Mouse (Mus musculus): ENCODE results near the gene Col7a1. TPM values are rescaled to one million over a fixed set of nuclear protein-coding genes. Genes with fewer than 3 reads are reported as not detected.

Col7a1 gene
- total RNA-seq, 2 experiments from 2014 or later = 5.0 TPM

DNA sequence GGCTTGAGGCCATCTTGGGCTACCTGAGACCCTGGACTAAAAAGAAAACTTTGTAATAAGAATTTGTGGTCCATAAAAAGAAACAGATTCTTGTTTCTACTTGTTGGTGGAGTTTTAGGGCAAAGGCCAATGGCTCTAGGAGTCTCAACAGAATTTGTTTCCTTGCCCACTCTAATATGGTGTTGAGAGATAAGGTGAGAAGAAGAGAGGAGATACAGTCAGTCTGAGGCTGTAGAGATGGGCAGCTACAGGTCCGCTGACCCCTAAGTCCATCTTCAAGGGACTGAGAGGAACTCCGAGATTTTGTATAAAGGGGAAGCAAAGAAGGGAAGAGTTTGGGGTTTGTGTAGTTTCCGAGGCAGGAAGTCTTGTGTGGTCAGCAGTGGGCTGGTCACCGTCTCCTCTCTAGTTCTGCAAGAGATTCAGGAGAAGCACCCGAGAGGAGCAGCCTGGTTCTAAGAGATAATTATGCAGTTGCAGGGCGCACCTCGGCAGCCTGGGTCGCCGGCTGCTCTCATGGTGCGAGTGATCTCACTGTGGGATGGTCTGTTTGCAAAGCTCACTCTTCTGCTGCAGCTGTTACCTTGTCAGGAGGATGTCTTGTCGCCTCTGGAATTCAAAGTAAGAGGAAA is 63.7 kb downstream of the Col7a1 start:
- DNase-seq (ENCODE audit: low spot score in 2 of 2) = no peak

- no peak for DNase-seq (ENCODE audit: low spot score in 2 of 2)
Observed at GRCm38 (mm10) chr9:109021428-109021827, 68.0 kb downstream of the Col7a1 start.

DNA sequence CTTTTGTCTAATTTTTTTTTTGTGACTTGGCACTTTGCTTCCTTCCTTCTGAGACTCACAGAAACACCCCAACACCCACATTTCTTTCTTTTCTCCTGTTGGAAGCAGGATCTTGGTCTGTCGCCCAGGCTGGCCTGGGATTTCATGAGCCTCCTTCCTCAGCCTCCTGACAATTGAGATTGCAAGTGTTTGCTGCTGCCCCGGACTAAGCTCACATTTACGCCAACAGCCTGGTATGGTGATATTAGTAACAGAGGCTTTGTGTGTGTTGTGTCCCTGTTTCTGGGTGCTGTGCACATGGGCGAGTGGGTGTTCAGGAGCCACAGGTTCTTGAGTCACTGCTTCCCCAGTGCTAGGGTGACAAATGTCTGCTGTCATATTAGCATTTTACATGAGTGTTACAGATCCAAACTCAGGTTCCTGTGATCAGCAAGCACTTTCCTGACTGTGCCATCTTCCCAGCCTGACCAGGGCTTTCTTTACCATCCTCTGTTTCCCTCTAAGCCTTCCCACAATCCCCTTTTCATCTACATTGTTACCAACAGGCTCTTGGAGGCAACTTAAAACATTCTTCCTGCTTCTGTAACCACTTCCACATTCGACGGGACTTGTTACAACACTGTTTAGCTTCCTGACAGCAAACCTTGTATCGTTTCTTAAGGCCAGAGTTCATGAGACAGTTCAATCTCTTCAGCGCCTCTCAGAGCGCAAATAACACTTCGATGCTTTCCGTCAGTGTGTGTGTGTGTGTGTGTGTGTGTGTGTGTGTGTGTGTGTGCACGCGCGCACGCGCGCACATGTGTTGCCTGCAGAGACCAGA is 69.7 kb downstream of the Col7a1 start:
- DNase-seq (ENCODE audit: low spot score in 2 of 2) = peak in 1 of 2 experiments; percentile 23

- no peak for DNase-seq (ENCODE audit: low spot score in 2 of 2)
Observed at GRCm38 (mm10) chr9:109027521-109027920, 74.1 kb downstream of the Col7a1 start.

- no peak for DNase-seq (ENCODE audit: low spot score in 2 of 2)
Observed at GRCm38 (mm10) chr9:109028421-109028820, 75.0 kb downstream of the Col7a1 start.

- DNase-seq (ENCODE audit: low spot score in 2 of 2) = no peak
Observed at GRCm38 (mm10) chr9:109028919-109029318, 75.5 kb downstream of the Col7a1 start.

DNA sequence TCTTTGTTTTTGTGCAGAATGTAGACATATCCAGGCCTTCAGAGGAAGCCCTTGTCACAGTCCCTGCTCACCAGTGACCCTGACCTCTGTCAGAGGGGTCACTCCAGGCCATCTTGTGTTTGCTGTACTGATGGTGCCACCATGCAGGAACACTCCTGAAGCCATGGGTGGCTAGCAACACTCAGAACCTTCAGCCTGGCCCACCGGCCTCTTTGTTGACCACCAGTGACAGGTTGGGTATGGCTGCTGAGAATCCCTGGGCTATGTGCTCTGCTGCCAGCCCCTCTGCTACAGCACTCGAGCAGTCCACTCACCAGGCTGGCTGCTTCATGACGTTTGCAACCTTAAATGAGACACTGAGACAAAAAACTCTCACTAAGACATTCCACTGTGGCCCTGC is 76.9 kb downstream of the Col7a1 start:
- DNase-seq (ENCODE audit: low spot score in 2 of 2) = no peak

DNA sequence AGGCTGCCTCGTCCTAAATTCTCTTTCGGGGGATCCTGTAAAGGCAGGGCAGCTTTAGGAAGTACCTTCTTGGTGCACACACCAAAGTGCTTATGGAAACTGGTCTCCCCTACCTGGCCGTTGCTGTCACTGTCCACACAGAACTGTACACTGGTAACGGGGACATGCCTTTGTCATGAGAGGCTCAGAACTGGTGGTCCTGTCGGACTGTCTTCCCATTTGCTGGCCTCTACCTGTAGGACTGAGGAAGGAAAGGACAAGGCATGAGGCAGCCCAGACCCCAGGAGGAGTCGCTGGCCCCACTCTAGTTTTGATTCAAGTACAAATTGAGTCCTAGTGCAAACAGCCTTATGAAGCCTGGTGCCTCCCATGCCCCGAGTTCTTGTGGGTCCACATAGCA is 77.6 kb downstream of the Col7a1 start:
- no peak for DNase-seq (ENCODE audit: low spot score in 2 of 2)

DNA sequence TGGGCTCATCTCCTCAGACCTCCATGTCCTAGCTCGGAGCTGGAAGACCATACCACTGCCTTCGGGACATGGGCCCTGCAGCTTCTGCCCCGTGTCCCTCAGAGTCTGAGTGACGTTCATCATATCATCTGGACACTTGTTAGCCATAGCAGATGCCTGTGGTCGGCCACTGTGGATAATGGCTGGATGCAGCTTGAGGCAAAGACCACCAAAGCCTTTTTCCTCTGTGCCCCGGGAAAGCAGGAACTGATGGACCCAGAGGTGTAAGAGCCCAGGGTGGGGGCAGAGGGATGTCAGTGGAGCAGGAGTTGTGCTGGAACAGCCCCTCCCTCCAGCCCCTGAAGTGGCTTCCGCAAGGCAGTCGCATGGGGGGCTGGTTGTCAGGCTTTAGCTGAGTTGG is 78.3 kb downstream of the Col7a1 start:
- DNase-seq (ENCODE audit: low spot score in 2 of 2) = no peak

DNA sequence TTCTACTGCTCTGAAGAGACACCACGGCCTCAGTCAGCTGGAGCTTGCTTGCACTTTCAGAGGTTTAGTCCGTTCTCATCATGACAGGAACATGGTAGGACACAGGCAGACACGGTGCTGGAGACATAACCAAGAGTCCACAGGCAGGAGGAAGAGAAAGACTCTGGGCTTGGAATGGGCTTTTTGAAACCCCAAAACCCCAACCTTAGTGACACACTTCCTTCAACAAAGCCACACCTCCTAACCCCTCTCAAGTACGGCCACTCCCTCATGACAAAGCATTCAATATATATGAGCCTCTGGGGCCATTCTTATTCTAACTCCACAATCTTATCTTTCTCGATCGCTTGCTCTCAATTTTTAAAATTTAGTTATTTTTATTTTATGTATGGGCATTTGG is 79.0 kb downstream of the Col7a1 start:
- DNase-seq (ENCODE audit: low spot score in 2 of 2) = no peak

Small RNA genes within 50 kb of the gene (microRNA-seq; reads per million reads assigned to microRNA genes)
- 0 reads per million in 2 experiments for gene Mir711

Other genes starting within 250 kb of the Col7a1 start
- 100 to 1,000 TPM; 201 to 212 TPM for gene Ip6k2, start 169.8 kb upstream of the Col7a1 start, total RNA-seq (2021)
- gene Nckipsd, start 145.2 kb upstream of the Col7a1 start, total RNA-seq (2021) = 10 to 100 TPM; 47.2 to 52.3 TPM
- 10 to 100 TPM; 54.2 to 57.1 TPM for gene Celsr3, start 127.3 kb upstream of the Col7a1 start, total RNA-seq (2021)
- gene Slc26a6, start 100.3 kb upstream of the Col7a1 start, total RNA-seq (2021) = 10 to 100 TPM; 31.5 to 33.6 TPM
- gene Tmem89, start 39.0 kb upstream of the Col7a1 start, total RNA-seq (2021) = under 1 TPM; 0.37 to 0.43 TPM
- gene Uqcrc1, start 17.0 kb upstream of the Col7a1 start, total RNA-seq (2021) = 100 to 1,000 TPM; 388 to 394 TPM
- gene Ucn2, start 32.4 kb downstream of the Col7a1 start, total RNA-seq (2021) = not detected
- 10 to 100 TPM; 13.7 to 17.8 TPM for gene Pfkfb4, start 38.2 kb downstream of the Col7a1 start, total RNA-seq (2021)
- gene Shisa5, start 85.0 kb downstream of the Col7a1 start, total RNA-seq (2021) = 10 to 100 TPM; 42.5 to 49.9 TPM
- gene Trex1, start 106.1 kb downstream of the Col7a1 start, total RNA-seq (2021) = 10 to 100 TPM in 1 of 2 experiments, 1 to 10 TPM in 1; 9.9 to 10.8 TPM
- gene Atrip, start 120.5 kb downstream of the Col7a1 start, total RNA-seq (2021) = 10 to 100 TPM; 27.3 to 31.7 TPM
- gene Ccdc51, start 128.9 kb downstream of the Col7a1 start, total RNA-seq (2021) = 1 to 10 TPM; 7.4 to 9.4 TPM
- 100 to 1,000 TPM; 304 to 316 TPM for gene Tma7, start 129.0 kb downstream of the Col7a1 start, total RNA-seq (2021)
- gene Plxnb1, start 141.8 kb downstream of the Col7a1 start, total RNA-seq (2021) = 10 to 100 TPM; 90.5 to 91.9 TPM
- gene Fbxw21, start 208.5 kb downstream of the Col7a1 start, total RNA-seq (2021) = not detected
- gene Fbxw13, start 242.4 kb downstream of the Col7a1 start, total RNA-seq (2021) = not detected